Mouse (Mus musculus) forebrain, embryonic 15.5 days (tissue): ENCODE measurements around the gene Pla2g4c. TPM values are rescaled to one million over a fixed set of nuclear protein-coding genes. Genes with fewer than 3 reads are reported as not detected.
"Not testable (repeated sequence)": the region's sequence is repeated elsewhere in the genome, so short reads cannot be mapped to it uniquely, and the experiment has no call there.

ENCODE experiments used
- ATAC-seq: fragments of 200-750 bp; cut with Nextera tagmentation; replicated peaks from 2 replicates; pipeline ENCODE4 v1.8.0; 2017; ENCODE audit warnings: mild to moderate bottlenecking, moderate TSS enrichment, moderate library complexity
- H3K27ac ChIP-seq: fragments of 300-500 bp; sonication (generic); replicated peaks from 2 replicates; pipeline ENCODE4 v1.5.1; 2015; ENCODE audit warnings: mild to moderate bottlenecking, inconsistent platforms
- H3K27me3 ChIP-seq: fragments of 300-500 bp; sonication (generic); 2 replicates; pipeline ENCODE4 v1.6.1; 2015; ENCODE audit warnings: inconsistent platforms
- H3K36me3 ChIP-seq: fragments of 300-500 bp; sonication (generic); 2 replicates; pipeline ENCODE4 v1.6.1; 2015; ENCODE audit warnings: mild to moderate bottlenecking, inconsistent platforms
- H3K4me1 ChIP-seq: fragments of 300-500 bp; sonication (generic); 2 replicates; pipeline ENCODE4 v1.6.1; 2015; ENCODE audit warnings: inconsistent platforms
- H3K4me2 ChIP-seq: fragments of 300-500 bp; sonication (generic); replicated peaks from 2 replicates; pipeline ENCODE4 v1.6.1; 2015; ENCODE audit warnings: mild to moderate bottlenecking, inconsistent platforms
- H3K4me3 ChIP-seq: fragments of 300-500 bp; sonication (generic); 2 replicates; pipeline ENCODE4 v1.5.1; 2015; ENCODE audit warnings: mild to moderate bottlenecking, inconsistent platforms
- H3K9ac ChIP-seq: fragments of 300-500 bp; sonication (generic); replicated peaks from 2 replicates; pipeline ENCODE4 v1.6.1; 2015; ENCODE audit warnings: mild to moderate bottlenecking, inconsistent platforms
- H3K9me3 ChIP-seq: fragments of 300-500 bp; sonication (generic); 2 replicates; pipeline ENCODE4 v1.6.1; 2016; ENCODE audit warnings: inconsistent platforms
- WGBS: fragments of 180-500 bp; shearing (Covaris S2); methylation state at CpG from one replicate; pipeline ENCODE4 v1.1.7; 2015; ENCODE audit warnings: mixed read lengths; 5-methylcytosine and 5-hydroxymethylcytosine counted together
- polyA plus RNA-seq: library from polyadenylated mRNA; unstranded; fragments of >200 nt; fragmentation: Nextera tagmentation; extraction: Ambion mirVana; gene quantifications from 2 replicates; pipeline ENCODE4 v1.2.1, GENCODE M21; 2015

The Pla2g4c gene
- 0.61 and 0.65 TPM in 2 replicates for polyA plus RNA-seq

DNA sequence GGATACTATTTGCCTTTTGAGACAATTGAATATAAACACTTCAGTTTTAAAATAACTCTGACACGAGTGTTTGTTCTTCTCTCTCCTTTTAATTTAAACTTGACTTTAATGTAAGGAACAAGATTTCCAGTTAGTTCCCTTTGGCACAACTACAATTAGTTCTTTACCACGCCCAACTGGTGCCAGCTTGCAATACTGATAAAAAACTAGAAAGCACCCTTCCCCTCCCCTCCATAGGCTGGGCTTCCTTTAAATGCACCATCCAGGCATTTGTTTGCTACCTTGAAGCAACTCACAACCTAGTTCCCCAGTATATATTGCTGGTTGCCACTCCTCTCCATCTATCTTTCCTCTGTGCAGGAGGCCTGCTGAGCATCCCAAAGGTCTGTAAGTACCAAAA, at the start of gene Pla2g4c:
Gene Pla2g4c, plus strand, starts transcription at position 340 of the 400 bp plus-strand sequence.
- Histone ChIP-seq H3K9ac (no peak within 1 kb of the TSS), H3K4me2 (no peak within 1 kb of the TSS), H3K4me1 (no peaks in the 10 kb centered on the region), H3K36me3 (no peaks in the 10 kb centered on the region), H3K4me3 (no peak within 1 kb of the TSS), H3K27ac (no peak within 1 kb of the TSS), H3K9me3 (no peaks in the 10 kb centered on the region), H3K27me3 (no peaks in the 10 kb centered on the region)
- 84% methylated on average over 2 of the region's 2 CpGs for WGBS
- ATAC-seq: no peak

DNA sequence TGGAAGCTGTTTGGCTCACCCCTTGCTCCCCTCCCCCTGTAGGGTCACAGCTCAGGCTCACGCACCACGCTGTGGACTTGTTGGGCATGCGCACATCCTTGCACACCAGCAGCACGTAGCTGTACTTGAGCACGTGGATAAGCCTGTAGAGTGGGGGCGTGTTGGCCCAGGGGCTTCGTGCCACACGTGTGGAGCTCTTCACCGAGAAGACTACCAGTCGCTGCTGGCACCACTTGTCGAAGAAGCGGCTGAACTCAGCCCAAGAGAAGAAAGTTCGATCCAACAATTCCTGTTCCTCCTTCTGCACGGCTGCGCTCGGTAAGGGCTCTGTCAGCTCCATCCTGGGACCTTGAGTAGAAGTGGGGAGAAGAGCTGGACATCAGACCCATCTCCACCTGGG, 47.4 kb upstream of the Pla2g4c start, which contains the start of gene Lig1:
Gene Lig1, plus strand, starts transcription at position 203 of the 400 bp plus-strand sequence.
- Histone ChIP-seq H3K9ac (peak within 1 kb of the TSS; percentile 94), H3K4me3 (peak within 1 kb of the TSS; percentile 92), H3K4me2 (peak within 1 kb of the TSS; percentile 56), H3K9me3 (no peaks in the 10 kb centered on the region), H3K27me3 (no peaks in the 10 kb centered on the region), H3K4me1 (peaks cover 7% of the 10 kb centered on the region), H3K36me3 (peaks cover 29% of the 10 kb centered on the region), H3K27ac (peak within 1 kb of the TSS; percentile 94)
- 96% methylated on average over 16 of the region's 16 CpGs for WGBS
- ATAC-seq: no peak

DNA sequence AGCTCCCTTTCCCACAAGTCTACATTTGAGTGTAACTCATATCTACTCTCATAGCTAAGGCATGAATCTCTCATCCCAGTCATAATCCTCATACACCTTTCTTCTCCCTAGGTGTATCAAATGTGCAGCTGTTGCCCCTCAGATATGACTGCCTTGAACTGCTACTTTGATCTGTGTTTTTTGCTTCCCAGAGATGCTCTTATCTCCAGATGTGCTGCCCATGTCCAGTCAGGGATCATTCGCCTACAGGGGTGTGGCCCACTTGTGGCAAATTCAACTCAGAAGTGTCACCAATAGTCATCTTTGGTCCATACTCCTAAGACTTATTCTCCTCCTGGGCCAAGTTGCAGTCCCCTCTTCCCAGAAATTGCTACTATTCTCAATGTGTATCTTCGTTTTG, 46.6 kb upstream of the Pla2g4c start:
- H3K4me3 ChIP-seq: peak overlapping the region; percentile 92
- 0 out of 2 replicates have a peak, but pooled peaks have one; percentile 0 for ATAC-seq
- WGBS: 26% methylated on average over 2 of the region's 2 CpGs
- peak overlapping the region; percentile 94; the same call in 1 of the 2 replicates for H3K27ac ChIP-seq
- peak overlapping the region; percentile 94 for H3K9ac ChIP-seq
- H3K9me3 ChIP-seq: no peaks in the 10 kb centered on the region
- H3K4me2 ChIP-seq: peak overlapping the region; percentile 56
- H3K4me1 ChIP-seq: peaks cover 7% of the 10 kb centered on the region
- no peaks in the 10 kb centered on the region for H3K27me3 ChIP-seq
- H3K36me3 ChIP-seq: peaks cover 29% of the 10 kb centered on the region

DNA sequence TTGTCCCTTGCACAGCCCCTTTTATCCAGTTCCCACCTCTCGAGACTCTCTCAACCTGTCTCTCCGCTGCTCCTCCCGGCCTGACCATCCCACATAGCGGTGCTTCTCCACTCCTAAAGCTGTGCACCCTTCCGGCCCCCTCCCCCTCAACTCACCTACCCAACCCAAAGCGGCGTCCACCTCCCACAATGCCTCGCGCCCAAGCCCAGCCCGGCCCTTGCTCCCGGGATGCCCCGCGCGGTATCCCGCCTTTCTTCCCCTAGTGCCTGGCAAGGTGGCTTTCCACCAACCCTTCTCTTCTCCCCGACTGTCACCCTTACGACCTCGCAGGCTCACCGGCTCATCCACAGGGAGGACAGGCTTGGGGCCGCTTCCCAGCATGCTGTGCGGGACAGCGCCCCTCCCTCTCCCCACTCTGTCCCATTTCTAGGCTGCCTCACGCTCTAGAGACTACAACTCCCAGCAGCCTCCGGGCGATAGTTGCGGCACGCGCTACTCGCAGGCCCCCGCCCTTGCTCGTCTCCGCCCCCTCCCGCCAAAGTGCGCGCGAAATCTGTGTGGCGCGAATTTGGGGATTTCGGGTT, 46.1 kb upstream of the Pla2g4c start, which contains the start of gene Zswim9:
Gene Zswim9, minus strand, starts transcription at position 414 of the 584 bp plus-strand sequence.
- H3K9ac ChIP-seq: peak within 1 kb of the TSS; percentile 94
- WGBS: under 1% methylated on average over 39 of the region's 39 CpGs
- H3K4me3 ChIP-seq: peak within 1 kb of the TSS; percentile 92
- peak within 1 kb of the TSS; percentile 94 for H3K27ac ChIP-seq
- H3K4me2 ChIP-seq: peak within 1 kb of the TSS; percentile 56
- peak; percentile 98 for ATAC-seq
- H3K9me3 ChIP-seq: no peaks in the 10 kb centered on the region
- peaks cover 7% of the 10 kb centered on the region for H3K4me1 ChIP-seq
- peaks cover 29% of the 10 kb centered on the region for H3K36me3 ChIP-seq
- H3K27me3 ChIP-seq: no peaks in the 10 kb centered on the region

DNA sequence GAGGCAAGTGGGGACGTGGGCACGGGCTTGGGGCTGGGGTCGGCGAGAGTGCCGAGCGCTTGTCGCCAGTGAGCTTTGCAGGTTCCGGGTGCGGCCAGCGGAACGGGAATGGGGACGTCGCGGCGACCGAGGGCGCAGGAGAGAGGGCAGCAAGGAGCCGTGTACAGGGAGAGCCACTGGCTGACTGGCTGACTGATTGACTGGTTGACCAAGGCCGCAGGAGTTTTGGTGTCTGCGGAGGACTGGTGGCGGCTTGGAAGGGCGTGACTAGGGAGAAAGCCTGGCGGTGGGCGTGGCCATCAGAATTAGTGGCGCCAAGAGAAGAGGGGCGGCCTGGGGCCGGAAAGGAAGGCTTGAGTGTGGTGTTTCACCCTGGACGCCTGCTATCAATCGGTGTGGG, 45.5 kb upstream of the Pla2g4c start:
- not testable (repeated sequence) for H3K4me1 ChIP-seq, H3K9me3 ChIP-seq, H3K27me3 ChIP-seq
- peak overlapping the region; percentile 94; the same call in 1 of the 2 replicates for H3K9ac ChIP-seq
- peak; percentile 70 for ATAC-seq
- H3K4me2 ChIP-seq: peak overlapping the region; percentile 56
- peaks cover 26% of the 10 kb centered on the region for H3K36me3 ChIP-seq
- WGBS: under 1% methylated on average over 15 of the region's 29 CpGs
- H3K4me3 ChIP-seq: peak overlapping the region; percentile 92
- peak overlapping the region; percentile 94; the same call in 1 of the 2 replicates for H3K27ac ChIP-seq

DNA sequence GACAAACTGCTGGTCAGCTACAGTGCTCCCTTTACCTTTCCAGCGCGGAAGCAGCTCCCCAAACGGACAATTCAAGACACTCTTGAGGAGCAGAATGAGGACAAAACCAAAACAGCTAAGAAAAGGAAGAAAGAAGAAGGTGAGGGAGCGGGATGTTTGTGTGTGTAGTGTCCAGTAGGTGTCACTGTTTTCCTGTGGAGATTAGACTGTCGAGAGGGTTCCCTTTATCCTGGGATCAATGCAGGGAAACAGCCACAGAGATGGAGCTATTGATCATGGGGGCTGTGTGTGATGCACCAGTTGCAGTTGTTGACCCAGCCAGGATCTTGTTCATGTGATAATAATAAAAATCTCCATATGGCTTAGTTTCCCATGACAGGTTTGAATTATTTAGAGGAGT, 35.8 kb upstream of the Pla2g4c start:
- Histone ChIP-seq H3K4me1 (no peaks in the 10 kb centered on the region), H3K4me3 (no peak overlapping the region), H3K36me3 (peaks cover 55% of the 10 kb centered on the region), H3K4me2 (no peak overlapping the region), H3K27ac (no peak overlapping the region), H3K9ac (no peak overlapping the region), H3K27me3 (no peaks in the 10 kb centered on the region), H3K9me3 (no peaks in the 10 kb centered on the region)
- WGBS: 45% methylated on average over 5 of the region's 5 CpGs
- peak; percentile 66; the same call in 1 of the 2 replicates for ATAC-seq

DNA sequence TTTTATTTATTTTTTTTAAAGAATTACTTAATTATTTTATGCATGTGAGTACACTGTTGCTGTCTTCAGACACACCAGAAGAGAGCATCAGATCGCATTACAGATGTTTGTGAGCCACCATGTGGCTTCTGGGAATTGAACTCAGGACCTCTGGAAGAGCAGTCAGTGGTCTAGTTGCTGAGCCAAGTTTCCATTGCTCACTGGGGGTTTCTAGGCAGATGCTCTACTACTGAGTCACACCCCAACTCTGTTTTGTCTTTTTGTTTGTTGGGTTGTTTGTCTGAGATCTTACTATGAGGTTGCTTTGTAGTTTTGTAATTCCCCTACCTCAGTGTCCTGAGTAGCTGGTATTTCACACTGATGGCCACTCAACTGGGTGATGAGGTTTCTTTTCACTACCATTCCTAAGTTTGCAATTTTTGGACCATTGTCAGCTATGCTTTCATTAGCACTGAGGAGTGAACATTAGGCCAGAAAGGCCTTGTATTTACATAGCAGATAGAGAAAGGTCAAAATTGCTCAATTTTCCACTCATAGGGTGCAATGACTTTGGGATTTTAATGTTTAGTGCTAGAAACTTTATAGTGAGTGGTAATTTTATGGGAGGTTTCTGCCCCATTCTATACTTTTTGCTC, 34.3 kb upstream of the Pla2g4c start:
- no peak overlapping the region for H3K4me3 ChIP-seq
- 97% methylated on average over 1 of the region's 1 CpGs for WGBS
- H3K27ac ChIP-seq: no peak overlapping the region
- no peak overlapping the region for H3K4me2 ChIP-seq
- H3K9me3 ChIP-seq: no peaks in the 10 kb centered on the region
- H3K36me3 ChIP-seq: peaks cover 51% of the 10 kb centered on the region
- no peaks in the 10 kb centered on the region for H3K4me1 ChIP-seq
- H3K27me3 ChIP-seq: no peaks in the 10 kb centered on the region
- ATAC-seq: no peak
- H3K9ac ChIP-seq: no peak overlapping the region

DNA sequence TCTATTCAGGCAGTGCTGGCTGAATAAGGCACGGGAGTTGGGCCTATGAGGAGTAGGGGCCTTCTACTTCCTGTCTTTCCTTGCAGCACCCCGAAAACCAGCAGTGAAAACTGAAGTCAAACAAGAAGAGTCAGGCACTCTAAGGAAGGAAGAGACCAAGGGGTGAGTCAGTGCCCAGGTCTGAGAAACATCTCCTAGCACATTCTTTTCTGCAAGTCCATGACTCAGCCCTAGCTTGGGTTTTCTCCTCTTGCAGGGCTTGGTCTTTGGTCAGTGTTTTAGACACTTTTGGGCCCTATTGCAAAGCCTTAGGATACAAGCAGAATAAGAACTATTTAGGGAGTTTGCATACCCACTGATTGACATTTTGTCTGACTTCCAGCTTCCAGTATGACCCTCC, 33.1 kb upstream of the Pla2g4c start:
- WGBS: 91% methylated on average over 2 of the region's 2 CpGs
- no peaks in the 10 kb centered on the region for H3K4me1 ChIP-seq
- H3K4me3 ChIP-seq: no peak overlapping the region
- H3K36me3 ChIP-seq: peaks cover 48% of the 10 kb centered on the region
- H3K27me3 ChIP-seq: no peaks in the 10 kb centered on the region
- no peak overlapping the region for H3K9ac ChIP-seq
- no peaks in the 10 kb centered on the region for H3K9me3 ChIP-seq
- H3K27ac ChIP-seq: no peak overlapping the region
- H3K4me2 ChIP-seq: no peak overlapping the region
- no peak for ATAC-seq

DNA sequence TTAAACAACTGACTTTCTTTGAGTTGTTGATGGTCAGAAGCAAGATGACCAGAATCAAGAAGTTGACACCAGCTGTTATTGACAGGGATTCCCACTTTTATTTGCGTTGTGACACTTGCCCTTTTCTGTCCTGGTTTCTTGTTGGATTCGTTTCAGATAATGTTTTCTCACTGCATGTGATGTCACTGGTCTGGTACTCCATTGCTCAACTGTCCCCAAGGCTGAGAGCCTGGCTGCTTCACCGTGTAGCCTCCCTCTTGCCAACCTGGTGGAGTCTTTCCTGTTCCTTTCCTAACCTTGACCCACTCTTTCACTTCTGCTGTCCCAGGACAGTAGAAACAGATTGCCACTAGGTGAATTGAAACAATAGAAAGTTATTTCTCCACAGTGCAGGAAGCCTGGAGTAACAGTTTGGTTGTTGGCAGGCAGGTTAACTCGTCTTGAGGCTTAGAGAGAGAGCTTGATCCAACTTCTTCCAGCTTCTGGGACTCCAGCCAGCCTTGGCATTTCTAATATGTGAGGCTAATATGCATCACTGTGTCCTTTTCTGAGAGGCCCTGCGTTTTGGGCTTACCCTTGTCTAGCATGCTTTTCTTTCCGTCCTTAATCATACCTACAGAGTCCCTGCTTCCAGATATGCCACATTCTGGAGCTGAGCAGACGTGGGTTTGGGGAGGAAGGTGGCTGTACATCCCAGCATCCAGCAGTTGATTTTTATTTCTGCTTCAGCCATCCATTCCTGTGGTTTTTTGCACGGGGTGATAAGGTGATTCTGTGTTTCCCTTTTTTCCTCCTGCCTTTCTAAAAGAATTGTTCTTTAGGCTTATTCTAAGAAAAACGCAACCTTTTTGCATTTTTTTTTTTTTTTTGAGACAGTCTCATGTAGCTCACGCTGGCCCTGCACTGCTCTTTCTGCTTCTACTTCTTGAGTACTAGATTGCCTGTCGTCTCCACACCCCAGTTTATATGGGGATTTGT, 30.3 kb upstream of the Pla2g4c start:
- WGBS: 81% methylated on average over 11 of the region's 11 CpGs
- Histone ChIP-seq H3K4me1 (no peaks in the 10 kb centered on the region), H3K27ac (no peak overlapping the region), H3K9ac (no peak overlapping the region), H3K36me3 (peaks cover 51% of the 10 kb centered on the region), H3K4me3 (no peak overlapping the region), H3K4me2 (no peak overlapping the region), H3K27me3 (no peaks in the 10 kb centered on the region), H3K9me3 (no peaks in the 10 kb centered on the region)
- ATAC-seq: no peak

DNA sequence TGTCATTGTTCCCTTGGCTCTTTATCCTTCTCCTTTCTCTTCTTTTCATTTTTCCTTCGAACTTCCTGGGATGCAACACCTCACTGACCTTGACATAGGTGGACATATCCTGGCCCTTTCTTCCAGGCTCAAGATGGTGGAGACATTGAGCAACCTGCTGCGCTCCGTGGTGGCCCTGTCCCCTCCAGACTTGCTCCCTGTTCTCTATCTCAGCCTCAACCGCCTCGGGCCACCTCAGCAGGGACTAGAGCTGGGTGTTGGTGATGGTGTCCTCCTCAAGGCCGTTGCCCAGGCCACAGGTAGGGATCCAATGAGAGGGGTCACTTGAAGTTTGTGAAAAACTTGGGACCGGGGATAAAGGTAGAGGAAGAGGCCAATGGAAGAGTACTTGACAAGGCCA, 29.2 kb upstream of the Pla2g4c start:
- no peak overlapping the region for H3K27ac ChIP-seq
- no peak for ATAC-seq
- WGBS: 93% methylated on average over 7 of the region's 7 CpGs
- no peak overlapping the region for H3K4me2 ChIP-seq
- no peak overlapping the region for H3K4me3 ChIP-seq
- peaks cover 55% of the 10 kb centered on the region for H3K36me3 ChIP-seq
- no peaks in the 10 kb centered on the region for H3K27me3 ChIP-seq
- no peaks in the 10 kb centered on the region for H3K4me1 ChIP-seq
- H3K9ac ChIP-seq: no peak overlapping the region
- H3K9me3 ChIP-seq: no peaks in the 10 kb centered on the region

DNA sequence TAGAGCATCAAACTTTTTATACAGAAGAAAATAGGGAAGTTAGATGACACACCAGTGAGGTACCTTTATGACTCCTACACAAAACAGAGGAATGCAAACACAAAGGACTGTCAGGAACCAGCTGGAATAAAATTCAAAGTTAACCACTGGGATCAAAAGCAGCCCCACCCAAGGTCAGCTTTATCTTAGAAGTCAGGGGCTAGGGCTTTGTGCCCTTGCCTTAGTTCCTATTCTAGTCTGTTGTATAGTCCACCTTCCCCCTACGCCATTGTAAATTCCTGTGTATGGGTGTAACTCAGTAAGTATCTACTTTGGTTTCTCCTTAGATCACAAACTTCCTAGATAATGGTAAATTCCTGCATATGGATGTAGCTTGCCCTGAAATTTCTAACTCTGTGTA, 26.8 kb upstream of the Pla2g4c start:
- no peaks in the 10 kb centered on the region for H3K27me3 ChIP-seq
- ATAC-seq: no peak
- 93% methylated on average over 1 of the region's 1 CpGs for WGBS
- no peak overlapping the region for H3K27ac ChIP-seq
- H3K36me3 ChIP-seq: peaks cover 60% of the 10 kb centered on the region
- no peak overlapping the region for H3K9ac ChIP-seq
- no peak overlapping the region for H3K4me3 ChIP-seq
- H3K4me2 ChIP-seq: no peak overlapping the region
- no peaks in the 10 kb centered on the region for H3K9me3 ChIP-seq
- H3K4me1 ChIP-seq: no peaks in the 10 kb centered on the region

DNA sequence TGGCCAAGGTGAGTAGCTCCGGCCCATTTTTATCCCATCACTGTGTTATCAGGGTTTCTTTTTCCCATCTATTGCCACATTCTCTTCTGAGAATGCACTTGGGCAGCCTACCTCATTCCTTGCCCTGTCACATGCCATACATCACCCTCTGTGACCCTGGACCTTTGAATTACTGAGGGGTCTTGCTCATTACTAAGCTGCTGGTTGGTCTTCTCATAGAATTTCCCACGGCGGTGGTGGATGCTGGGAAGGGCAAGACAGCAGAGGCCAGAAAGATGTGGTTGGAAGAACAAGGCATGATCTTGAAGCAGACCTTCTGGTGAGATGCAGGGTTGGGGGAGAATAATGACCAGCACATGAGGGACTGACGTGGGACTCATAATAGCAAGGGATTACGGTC, 25.6 kb upstream of the Pla2g4c start:
- WGBS: 95% methylated on average over 5 of the region's 5 CpGs
- no peak for ATAC-seq
- H3K27ac ChIP-seq: no peak overlapping the region
- no peak overlapping the region for H3K4me2 ChIP-seq
- H3K9ac ChIP-seq: no peak overlapping the region
- peaks cover 53% of the 10 kb centered on the region for H3K36me3 ChIP-seq
- no peak overlapping the region for H3K4me3 ChIP-seq
- no peaks in the 10 kb centered on the region for H3K4me1 ChIP-seq
- no peaks in the 10 kb centered on the region for H3K27me3 ChIP-seq
- no peaks in the 10 kb centered on the region for H3K9me3 ChIP-seq
